Mouse (Mus musculus) liver, adult 2 months (tissue): ENCODE measurements at regions not wholly inside any gene's neighbourhood (a gene's known extent, or its start where the extent isn't known, plus 50 kb on each side); places are given as distances from the start of the nearest gene placed in this dataset.

Experiments used
- CTCF ChIP-seq: fragments of 200-500 bp; IDR thresholded peaks from 2 replicates; pipeline ENCODE4 v1.5.1; 2011; ENCODE audit warnings: low read depth, low read length, control low read depth
- POLR2A ChIP-seq: fragments of 200-500 bp; IDR thresholded peaks from 2 replicates; pipeline ENCODE4 v1.6.1; 2011; ENCODE audit warnings: low read length, control low read depth; ENCODE audit not compliant: insufficient read depth; ENCODE audit errors: extremely low read depth

- no peak for TF ChIP-seq CTCF
- no peak for TF ChIP-seq POLR2A
Measured at GRCm38 (mm10) chr13:31374006-31374405, 181.9 kb upstream of the Foxq1 start.
